Mouse (Mus musculus) intestine, embryonic 16.5 days (tissue): Measurements from ENCODE around the gene Cadm2. TPM values are rescaled to one million over a fixed set of nuclear protein-coding genes. Genes with fewer than 3 reads are reported as not detected.

Source experiments
- ATAC-seq: fragments of 200-750 bp; cut with Nextera tagmentation; 2 replicates; pipeline ENCODE4 v1.8.0; 2017; ENCODE audit warnings: moderate TSS enrichment, moderate library complexity
- H3K27ac ChIP-seq: fragments of 300-500 bp; sonication (generic); 2 replicates; pipeline ENCODE4 v1.5.1; 2014; ENCODE audit warnings: mild to moderate bottlenecking, low read length
- H3K27me3 ChIP-seq: fragments of 300-500 bp; sonication (generic); replicated peaks from 2 replicates; pipeline ENCODE4 v1.6.1; 2014; ENCODE audit warnings: low read length, control low read depth, mixed read lengths; ENCODE audit not compliant: control insufficient read depth, insufficient read depth
- H3K36me3 ChIP-seq: fragments of 300-500 bp; sonication (generic); 2 replicates; pipeline ENCODE4 v1.6.1; 2014; ENCODE audit warnings: low read length, control low read depth; ENCODE audit not compliant: control insufficient read depth, insufficient read depth
- H3K4me1 ChIP-seq: fragments of 300-500 bp; sonication (generic); 2 replicates; pipeline ENCODE4 v1.6.1; 2014; ENCODE audit warnings: low read length, control low read depth, mixed read lengths; ENCODE audit not compliant: control insufficient read depth, insufficient read depth
- H3K4me2 ChIP-seq: fragments of 300-500 bp; sonication (generic); 2 replicates; pipeline ENCODE4 v1.6.1; 2014; ENCODE audit warnings: low read depth, low read length, control low read depth
- H3K4me3 ChIP-seq: fragments of 300-500 bp; sonication (generic); 2 replicates; pipeline ENCODE4 v1.5.1; 2014; ENCODE audit warnings: mild to moderate bottlenecking, low read length
- H3K9ac ChIP-seq: fragments of 300-500 bp; sonication (generic); 2 replicates; pipeline ENCODE4 v1.6.1; 2014; ENCODE audit warnings: low read depth, low read length
- H3K9me3 ChIP-seq: fragments of 300-500 bp; sonication (generic); 2 replicates; pipeline ENCODE4 v1.6.1; 2016; ENCODE audit warnings: low read length, control low read depth; ENCODE audit not compliant: control insufficient read depth
- WGBS: fragments of 180-500 bp; shearing (Covaris S2); extraction: QIAGEN DNeasy Blood & Tissue Kit; methylation state at CpG from one replicate; pipeline ENCODE4 v1.1.7; 2014; 5-methylcytosine and 5-hydroxymethylcytosine counted together
- polyA plus RNA-seq: library from polyadenylated mRNA; unstranded; fragments of >200 nt; fragmentation: Nextera tagmentation; extraction: Ambion mirVana; gene quantifications from 2 replicates; pipeline ENCODE4 v1.2.1, GENCODE M21; 2015

Gene Cadm2
- polyA plus RNA-seq, 1 experiment from 2014 or later: 0.24 TPM

DNA sequence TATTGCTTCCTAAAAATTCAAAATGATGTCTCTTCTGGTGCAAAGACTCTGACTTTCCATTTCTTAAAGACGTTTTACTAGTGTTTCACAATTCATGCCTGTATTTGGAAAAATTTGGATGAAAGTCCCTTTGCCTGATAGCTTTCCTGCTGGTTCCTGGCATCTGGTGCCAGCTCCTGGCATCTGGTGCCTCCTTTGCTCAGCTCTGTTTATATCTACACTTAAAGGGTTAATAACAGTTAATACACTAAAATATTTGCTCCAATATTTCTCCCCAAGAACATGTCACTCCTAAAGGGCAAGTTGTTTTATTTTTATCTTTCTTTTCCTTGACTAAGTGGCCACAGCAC, 969.7 kb downstream of the Cadm2 start:
- H3K27me3 ChIP-seq: no peaks in the 10 kb centered on the region
- H3K27ac ChIP-seq: no peak overlapping the region
- no peak overlapping the region for H3K4me2 ChIP-seq
- H3K4me3 ChIP-seq: no peak overlapping the region
- no peaks in the 10 kb centered on the region for H3K9me3 ChIP-seq
- H3K36me3 ChIP-seq: no peaks in the 10 kb centered on the region
- WGBS: 80% methylated on average over 1 of the region's 1 CpGs
- no peaks in the 10 kb centered on the region for H3K4me1 ChIP-seq
- no peak for ATAC-seq
- no peak overlapping the region for H3K9ac ChIP-seq

DNA sequence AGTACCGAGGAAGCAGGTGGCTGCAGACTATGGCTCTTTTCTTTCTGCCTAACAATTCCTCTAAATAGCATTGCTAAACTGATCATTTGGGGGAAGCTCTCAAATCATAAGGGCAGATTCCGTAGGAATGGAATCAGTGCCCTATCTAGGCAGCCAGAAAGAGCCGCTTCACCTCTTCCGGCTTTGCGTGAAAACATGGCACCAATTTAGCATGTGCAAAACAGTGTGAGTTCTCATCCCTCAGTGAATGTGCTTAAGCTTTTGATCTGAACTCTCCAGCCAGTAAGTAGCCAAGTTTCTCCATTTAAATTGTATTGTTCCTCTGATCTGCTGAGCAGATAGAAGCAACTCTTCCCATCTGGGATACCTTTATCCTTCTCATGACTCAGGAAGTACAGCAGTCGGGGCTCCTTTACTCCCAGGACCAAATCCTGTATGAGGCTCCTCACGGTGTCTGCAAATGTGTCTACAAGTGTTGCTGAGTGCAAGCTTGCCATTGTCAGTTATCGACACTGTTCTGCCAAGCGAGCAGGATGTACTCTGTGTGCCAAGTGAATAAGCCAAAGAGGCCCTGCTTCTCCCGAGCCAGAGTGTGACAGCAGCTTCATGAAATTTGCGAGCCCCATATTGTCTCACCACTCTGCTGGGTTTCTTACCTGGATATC, 970.2 kb downstream of the Cadm2 start:
- H3K4me3 ChIP-seq: no peak overlapping the region
- no peaks in the 10 kb centered on the region for H3K9me3 ChIP-seq
- no peak overlapping the region for H3K4me2 ChIP-seq
- no peak overlapping the region for H3K9ac ChIP-seq
- H3K27ac ChIP-seq: no peak overlapping the region
- 90% methylated on average over 11 of the region's 11 CpGs for WGBS
- no peaks in the 10 kb centered on the region for H3K4me1 ChIP-seq
- no peak for ATAC-seq
- no peaks in the 10 kb centered on the region for H3K36me3 ChIP-seq
- H3K27me3 ChIP-seq: no peaks in the 10 kb centered on the region

DNA sequence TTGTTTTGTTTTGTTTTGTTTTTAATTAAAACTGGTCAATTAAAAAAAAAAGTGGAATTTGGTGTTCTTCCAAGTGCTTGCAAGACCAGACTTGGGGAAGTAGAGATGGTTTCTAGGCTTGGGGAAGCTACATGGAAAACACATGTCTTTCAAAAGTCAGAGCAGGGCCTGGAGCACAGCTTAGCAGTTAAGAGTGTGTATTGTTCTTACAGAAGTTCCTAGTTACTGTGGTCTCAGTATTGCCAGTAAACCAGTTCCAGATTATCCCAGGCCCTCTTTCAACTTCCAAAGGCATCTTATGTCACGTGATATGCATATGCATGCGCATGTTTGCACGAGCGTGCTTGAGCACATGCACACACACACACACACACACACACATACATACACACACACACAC, 972.9 kb downstream of the Cadm2 start:
- H3K4me3 ChIP-seq: no peak overlapping the region
- no peaks in the 10 kb centered on the region for H3K9me3 ChIP-seq
- H3K4me1 ChIP-seq: no peaks in the 10 kb centered on the region
- H3K36me3 ChIP-seq: no peaks in the 10 kb centered on the region
- no peak overlapping the region for H3K27ac ChIP-seq
- 83% methylated on average over 4 of the region's 4 CpGs for WGBS
- no peak overlapping the region for H3K4me2 ChIP-seq
- no peak for ATAC-seq
- no peaks in the 10 kb centered on the region for H3K27me3 ChIP-seq
- no peak overlapping the region for H3K9ac ChIP-seq

DNA sequence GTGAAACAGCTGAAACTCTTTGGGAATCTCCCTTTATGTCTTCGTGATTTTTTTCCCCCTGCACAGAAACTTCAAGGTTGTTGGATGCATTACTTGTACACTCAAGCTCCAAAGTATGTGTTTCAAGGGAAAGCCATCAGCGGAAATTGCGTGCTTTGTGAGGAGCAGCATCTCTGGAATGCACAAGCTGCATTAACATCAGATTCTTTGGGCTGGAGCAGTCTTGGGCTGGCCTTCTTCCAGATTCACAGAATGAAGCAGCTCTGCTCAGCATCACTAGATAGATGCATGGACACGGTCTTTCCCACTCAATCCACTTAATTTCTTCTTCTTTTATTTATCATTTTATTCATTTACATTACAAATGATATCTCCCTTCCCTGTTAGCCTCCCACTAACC, 977.1 kb downstream of the Cadm2 start:
- Histone ChIP-seq H3K36me3 (no peaks in the 10 kb centered on the region), H3K9me3 (no peaks in the 10 kb centered on the region), H3K27ac (no peak overlapping the region), H3K27me3 (no peaks in the 10 kb centered on the region), H3K4me3 (no peak overlapping the region), H3K4me2 (no peak overlapping the region), H3K4me1 (no peaks in the 10 kb centered on the region), H3K9ac (no peak overlapping the region)
- no peak for ATAC-seq
- 57% methylated on average over 4 of the region's 4 CpGs for WGBS

DNA sequence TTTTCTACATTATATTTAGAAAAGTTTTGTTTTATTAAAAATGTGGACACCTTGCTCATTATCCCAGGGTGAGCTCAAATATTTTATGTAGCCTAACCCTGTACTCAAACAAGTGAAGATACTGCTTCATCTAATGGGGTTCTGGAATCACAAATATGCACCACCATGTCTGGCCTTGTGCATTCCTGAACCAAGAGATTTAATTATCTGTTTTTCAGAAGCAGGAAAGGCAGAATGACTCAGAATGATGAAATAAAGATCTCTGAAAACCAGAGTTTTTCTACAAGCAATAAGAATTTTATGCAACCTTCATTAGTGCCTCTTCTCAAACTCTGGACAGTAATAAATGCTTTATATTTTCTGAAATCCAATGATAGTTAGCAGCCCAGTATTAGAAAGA, 993.2 kb downstream of the Cadm2 start:
- H3K9me3 ChIP-seq: no peaks in the 10 kb centered on the region
- H3K27ac ChIP-seq: no peak overlapping the region
- no peaks in the 10 kb centered on the region for H3K27me3 ChIP-seq
- ATAC-seq: no peak
- H3K4me2 ChIP-seq: no peak overlapping the region
- H3K36me3 ChIP-seq: no peaks in the 10 kb centered on the region
- H3K4me3 ChIP-seq: no peak overlapping the region
- H3K9ac ChIP-seq: no peak overlapping the region
- no peaks in the 10 kb centered on the region for H3K4me1 ChIP-seq

DNA sequence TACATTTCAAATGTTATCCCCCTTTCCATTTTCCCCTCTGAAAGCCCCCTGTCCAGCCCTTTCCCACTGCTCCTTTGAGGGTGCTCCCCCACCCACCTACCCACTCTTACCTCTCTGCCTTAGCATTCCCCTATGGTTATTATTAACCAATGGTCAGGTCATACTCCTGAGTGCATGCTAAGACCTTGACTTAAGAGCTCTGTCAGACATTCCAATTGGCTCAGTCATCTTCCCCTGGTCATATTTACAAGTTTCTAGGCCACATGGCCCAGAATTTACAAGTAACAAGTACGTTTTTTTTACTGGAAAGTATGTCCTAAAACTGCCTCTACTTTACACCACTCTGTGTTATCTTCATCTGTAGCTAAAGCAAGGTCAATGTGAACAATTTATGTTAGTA, 998.3 kb downstream of the Cadm2 start:
- Histone ChIP-seq H3K4me1 (no peaks in the 10 kb centered on the region), H3K9me3 (no peaks in the 10 kb centered on the region), H3K4me2 (no peak overlapping the region), H3K36me3 (no peaks in the 10 kb centered on the region), H3K4me3 (no peak overlapping the region), H3K9ac (no peak overlapping the region), H3K27ac (no peak overlapping the region), H3K27me3 (no peaks in the 10 kb centered on the region)
- WGBS: 41% methylated on average over 1 of the region's 1 CpGs
- ATAC-seq: no peak

DNA sequence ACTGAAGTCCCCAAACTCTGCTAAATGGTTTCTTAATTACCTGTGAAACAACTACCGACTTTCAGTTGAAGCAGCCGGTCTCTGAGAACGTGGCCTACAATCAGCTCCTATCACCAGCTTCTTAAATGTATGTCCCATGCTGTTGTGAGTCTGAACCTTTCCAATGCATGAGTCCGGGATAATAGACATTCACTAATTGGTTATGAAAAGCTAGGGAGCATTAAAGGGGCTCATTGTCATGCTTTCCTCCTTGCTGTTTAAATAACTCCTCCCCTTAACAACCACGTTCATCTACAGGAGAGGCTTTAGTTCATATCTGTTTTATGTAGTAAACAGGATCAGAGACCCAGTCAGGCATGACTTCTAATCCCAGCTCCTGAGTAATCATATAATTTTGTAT, 1008.1 kb downstream of the Cadm2 start:
- no peak overlapping the region for H3K9ac ChIP-seq
- ATAC-seq: no peak
- H3K9me3 ChIP-seq: no peaks in the 10 kb centered on the region
- no peaks in the 10 kb centered on the region for H3K4me1 ChIP-seq
- H3K27me3 ChIP-seq: no peaks in the 10 kb centered on the region
- WGBS: 78% methylated on average over 5 of the region's 5 CpGs
- no peak overlapping the region for H3K4me3 ChIP-seq
- H3K27ac ChIP-seq: no peak overlapping the region
- no peak overlapping the region for H3K4me2 ChIP-seq
- no peaks in the 10 kb centered on the region for H3K36me3 ChIP-seq
